Mouse (Mus musculus): ENCODE results near the gene Krtap5-2. TPM values are rescaled to one million over a fixed set of nuclear protein-coding genes. Genes with fewer than 3 reads are reported as not detected.
"Not testable (repeated sequence)": the region's sequence is repeated elsewhere in the genome, so short reads cannot be mapped to it uniquely, and the experiment has no call there.

The Krtap5-2 gene
- polyA plus RNA-seq, 1 experiment, result not detected

- H3K4me1 ChIP-seq (ENCODE audit: control insufficient read depth, insufficient read depth, low read length), result no peaks in the 10 kb centered on the region
- no peak overlapping the region for H3K4me3 ChIP-seq (replicated peaks; ENCODE audit: insufficient read depth, low read depth, low read length)
- no peaks in the 10 kb centered on the region for H3K27me3 ChIP-seq (ENCODE audit: control insufficient read depth, insufficient read depth, low read length)
- H3K27ac ChIP-seq (ENCODE audit: insufficient read depth, low read length), result no peak overlapping the region
- DNase-seq, result no peak
- TF ChIP-seq POLR2A (IDR thresholded peaks at IDR 0.05; ENCODE audit: borderline replicate concordance, insufficient read depth, low read length), result no peak
- TF ChIP-seq CTCF (IDR thresholded peaks at IDR 0.05; ENCODE audit: borderline replicate concordance, insufficient read depth, low read depth, low read length), result no peak
Observed at GRCm38 (mm10) chr7:142148633-142149032, 27.2 kb downstream of the Krtap5-2 start.

- 10% methylated on average over 1 of the region's 1 CpGs for WGBS
- TF ChIP-seq CTCF (IDR thresholded peaks at IDR 0.05; ENCODE audit: borderline replicate concordance, insufficient read depth, low read depth, low read length), result 0 out of 2 replicates have a peak, but pooled peaks have one; percentile 6
- TF ChIP-seq POLR2A (IDR thresholded peaks at IDR 0.05; ENCODE audit: borderline replicate concordance, insufficient read depth, low read length), result no peak
- Histone ChIP-seq H3K4me3 (replicated peaks; ENCODE audit: insufficient read depth, low read depth, low read length) (no peak overlapping the region), H3K27me3 (ENCODE audit: control insufficient read depth, insufficient read depth, low read length) (no peaks in the 10 kb centered on the region), H3K27ac (ENCODE audit: insufficient read depth, low read length) (no peak overlapping the region), H3K4me1 (ENCODE audit: control insufficient read depth, insufficient read depth, low read length) (no peaks in the 10 kb centered on the region)
- peak; percentile 15 to 26 for DNase-seq
Observed at GRCm38 (mm10) chr7:142146033-142146432, 29.8 kb downstream of the Krtap5-2 start.

GRCm38 (mm10) chr7:142145413-142145940 is 30.3 kb downstream of the Krtap5-2 start:
- DNase-seq, result no peak
- TF ChIP-seq CTCF (IDR thresholded peaks at IDR 0.05; ENCODE audit: borderline replicate concordance, insufficient read depth, low read depth, low read length) (no peak), POLR2A (IDR thresholded peaks at IDR 0.05; ENCODE audit: borderline replicate concordance, insufficient read depth, low read length) (no peak)

GRCm38 (mm10) chr7:142144507-142144906 is 31.3 kb downstream of the Krtap5-2 start, which contains the start of gene Gm45337:
Gene Gm45337, minus strand, starts transcription at chr7:142144607.
- H3K4me3 ChIP-seq (replicated peaks; ENCODE audit: insufficient read depth, low read depth, low read length), result no peak within 1 kb of the TSS
- H3K4me1 ChIP-seq (ENCODE audit: control insufficient read depth, insufficient read depth, low read length), result no peaks in the 10 kb centered on the region
- no peak within 1 kb of the TSS for H3K27ac ChIP-seq (ENCODE audit: insufficient read depth, low read length)
- WGBS, result 83% methylated on average over 1 of the region's 1 CpGs
- no peak for DNase-seq
- TF ChIP-seq CTCF (IDR thresholded peaks at IDR 0.05; ENCODE audit: borderline replicate concordance, insufficient read depth, low read depth, low read length), result no peak
- TF ChIP-seq POLR2A (IDR thresholded peaks at IDR 0.05; ENCODE audit: borderline replicate concordance, insufficient read depth, low read length), result no peak
- H3K27me3 ChIP-seq (ENCODE audit: control insufficient read depth, insufficient read depth, low read length), result no peaks in the 10 kb centered on the region

More at GRCm38 (mm10) chr7:142145413-142145940, 30.3 kb downstream of the Krtap5-2 start:
- Histone ChIP-seq H3K4me3 (replicated peaks; ENCODE audit: insufficient read depth, low read depth, low read length) (no peak overlapping the region), H3K27me3 (ENCODE audit: control insufficient read depth, insufficient read depth, low read length) (no peaks in the 10 kb centered on the region), H3K4me1 (ENCODE audit: control insufficient read depth, insufficient read depth, low read length) (no peaks in the 10 kb centered on the region), H3K27ac (ENCODE audit: insufficient read depth, low read length) (no peak overlapping the region)
- WGBS, result 46% methylated on average over 4 of the region's 4 CpGs

- not testable (repeated sequence) for H3K27ac ChIP-seq (ENCODE audit: insufficient read depth, low read length); DNase-seq; H3K27me3 ChIP-seq (ENCODE audit: control insufficient read depth, insufficient read depth, low read length); H3K4me3 ChIP-seq (replicated peaks; ENCODE audit: insufficient read depth, low read depth, low read length); H3K4me1 ChIP-seq (ENCODE audit: control insufficient read depth, insufficient read depth, low read length)
- WGBS, result 68% methylated on average over 1 of the region's 1 CpGs
Observed at GRCm38 (mm10) chr7:142143506-142144010, 32.2 kb downstream of the Krtap5-2 start.

- no peak for DNase-seq
- Histone ChIP-seq H3K27me3 (ENCODE audit: control insufficient read depth, insufficient read depth, low read length) (no peaks in the 10 kb centered on the region), H3K4me3 (replicated peaks; ENCODE audit: insufficient read depth, low read depth, low read length) (no peak overlapping the region), H3K4me1 (ENCODE audit: control insufficient read depth, insufficient read depth, low read length) (no peaks in the 10 kb centered on the region), H3K27ac (ENCODE audit: insufficient read depth, low read length) (no peak overlapping the region)
- TF ChIP-seq CTCF (IDR thresholded peaks at IDR 0.05; ENCODE audit: borderline replicate concordance, insufficient read depth, low read depth, low read length) (no peak), POLR2A (IDR thresholded peaks at IDR 0.05; ENCODE audit: borderline replicate concordance, insufficient read depth, low read length) (no peak)
- 51% methylated on average over 1 of the region's 1 CpGs for WGBS
Observed at GRCm38 (mm10) chr7:142140696-142141095, 35.1 kb downstream of the Krtap5-2 start.

DNA sequence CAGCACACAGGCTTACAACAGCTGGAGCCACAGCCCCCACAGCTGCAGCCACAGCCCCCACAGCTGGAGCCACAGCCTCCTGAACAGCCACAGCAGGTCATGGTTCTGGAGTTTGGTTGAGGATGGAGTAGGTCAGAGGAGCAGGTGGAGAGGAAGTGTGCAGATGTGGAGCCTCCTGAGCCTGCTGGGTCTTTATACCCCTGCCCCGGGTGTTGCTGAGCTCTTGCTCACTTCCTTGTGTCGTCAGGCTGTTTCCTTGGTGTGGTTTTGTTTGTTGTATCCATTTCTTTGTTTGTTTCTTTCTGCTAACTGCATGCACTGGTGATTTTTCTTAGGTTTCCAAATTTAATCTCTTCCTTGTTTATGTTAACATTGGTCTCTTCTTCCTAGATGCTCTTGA is 39.9 kb downstream of the Krtap5-2 start, which contains the start of gene Gm39115:
Gm39115 (minus strand) TSS at position 101 of the 400 bp plus-strand sequence.
- not testable (repeated sequence) for H3K27me3 ChIP-seq (ENCODE audit: control insufficient read depth, insufficient read depth, low read length); H3K4me1 ChIP-seq (ENCODE audit: control insufficient read depth, insufficient read depth, low read length); H3K27ac ChIP-seq (ENCODE audit: insufficient read depth, low read length); DNase-seq; H3K4me3 ChIP-seq (replicated peaks; ENCODE audit: insufficient read depth, low read depth, low read length)
- 51% methylated on average over 2 of the region's 2 CpGs for WGBS

- no peaks in the 10 kb centered on the region for H3K4me1 ChIP-seq (ENCODE audit: control insufficient read depth, insufficient read depth, low read length)
- 60% methylated on average over 4 of the region's 4 CpGs for WGBS
- no peaks in the 10 kb centered on the region for H3K27me3 ChIP-seq (ENCODE audit: control insufficient read depth, insufficient read depth, low read length)
- no peak overlapping the region for H3K27ac ChIP-seq (ENCODE audit: insufficient read depth, low read length)
- DNase-seq, result peak in 1 of 2 experiments; percentile 13
- no peak overlapping the region for H3K4me3 ChIP-seq (replicated peaks; ENCODE audit: insufficient read depth, low read depth, low read length)
- TF ChIP-seq CTCF (IDR thresholded peaks at IDR 0.05; ENCODE audit: borderline replicate concordance, insufficient read depth, low read depth, low read length) (peak; percentile 44; the same call in 1 of the 2 replicates), POLR2A (IDR thresholded peaks at IDR 0.05; ENCODE audit: borderline replicate concordance, insufficient read depth, low read length) (no peak)
Observed at GRCm38 (mm10) chr7:142134206-142134995, 41.4 kb downstream of the Krtap5-2 start.

Measured in cerebellum, adult 2 months (tissue).